Mouse (Mus musculus): ENCODE data around the gene Slc39a2.

Gene Slc39a2

DNA sequence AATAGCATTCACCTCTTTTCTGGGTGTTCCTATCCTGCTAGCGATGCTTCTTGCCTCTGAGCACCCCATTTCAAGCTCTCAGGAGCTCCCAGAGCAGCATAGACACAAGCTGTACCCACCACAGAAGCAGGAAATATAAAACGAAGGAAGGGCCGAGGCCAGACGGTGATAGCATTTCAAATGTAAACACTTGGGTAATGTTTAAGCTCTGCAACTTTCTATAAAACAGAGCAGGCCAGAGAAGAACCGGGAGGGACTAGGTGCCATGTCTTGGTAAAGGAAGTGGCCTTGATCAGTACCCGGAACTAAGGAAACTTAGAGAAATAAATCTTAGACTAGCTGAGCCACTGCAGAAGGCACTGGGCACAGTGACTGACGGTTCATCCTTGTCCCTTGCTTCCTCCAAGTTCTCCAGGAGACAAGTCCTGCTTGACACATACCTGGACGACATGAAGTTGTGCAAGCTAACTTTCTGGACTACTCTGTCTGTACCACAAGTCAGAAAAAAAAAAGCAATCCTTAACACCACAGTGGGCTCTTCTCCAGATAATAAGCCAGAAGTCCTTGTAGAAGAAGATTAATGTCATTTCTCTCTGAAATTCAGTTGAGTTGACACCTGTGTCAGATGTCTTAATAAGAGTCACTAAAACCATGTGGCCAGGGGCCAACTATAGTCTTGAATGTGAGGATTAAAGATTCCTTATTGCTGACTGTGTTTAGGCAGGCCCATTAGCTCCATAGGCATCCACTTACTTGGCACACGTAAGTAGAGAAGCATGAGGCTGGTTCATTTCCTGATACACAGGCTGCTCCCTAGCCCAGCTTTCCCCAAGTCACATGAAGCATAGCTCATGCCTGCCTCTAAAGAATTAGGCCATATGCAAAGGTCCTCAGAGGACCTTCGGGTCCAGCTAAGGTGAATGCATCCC is 39.7 kb downstream of the Slc39a2 start:
- DNase-seq: no peak

- no peak for DNase-seq
Measured at GRCm38 (mm10) chr14:51939005-51939404, 46.3 kb downstream of the Slc39a2 start.

- no peak for DNase-seq
Measured at GRCm38 (mm10) chr14:51940944-51941560, 48.4 kb downstream of the Slc39a2 start.

DNA sequence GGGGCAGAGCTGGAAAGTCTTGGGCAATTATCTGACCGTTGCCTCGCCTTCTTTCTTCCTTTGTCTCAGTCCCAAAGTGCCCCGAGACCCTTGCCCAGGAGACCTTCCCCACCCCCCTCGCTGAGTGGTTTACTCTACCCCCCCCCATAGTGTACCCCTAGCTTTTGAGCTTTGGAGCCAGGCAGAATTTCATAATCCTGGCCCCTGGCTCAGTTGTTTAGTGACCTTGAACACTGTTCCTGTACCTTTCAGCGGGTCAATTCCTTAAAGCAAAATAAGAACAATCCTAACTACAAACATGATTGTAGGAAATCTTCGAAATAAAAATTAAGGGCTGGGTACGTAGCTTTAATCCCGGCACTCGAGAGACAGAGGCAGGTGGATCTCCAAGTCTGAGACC is 48.9 kb downstream of the Slc39a2 start:
- DNase-seq: no peak

DNA sequence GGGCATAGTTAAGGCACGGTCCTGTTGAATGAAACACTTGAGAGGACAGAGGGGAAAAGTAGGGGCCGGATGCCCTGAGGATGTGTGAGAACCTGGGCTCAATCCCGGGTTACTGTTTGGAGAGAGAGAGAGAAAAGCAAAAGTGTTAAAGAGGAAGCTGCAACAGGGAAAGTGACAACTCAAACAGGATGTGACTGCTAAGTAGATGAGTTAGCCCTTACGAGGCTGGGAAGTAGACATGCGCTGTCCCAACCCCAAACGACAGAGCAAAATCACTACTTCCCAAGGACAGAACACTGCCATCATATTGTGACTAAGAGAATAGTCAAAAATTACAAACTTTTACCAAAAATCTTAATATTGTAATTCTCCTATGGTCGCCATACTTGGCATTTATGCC is 49.5 kb downstream of the Slc39a2 start:
- DNase-seq: no peak

GRCm38 (mm10) chr14:51943336-51943735 is 50.6 kb downstream of the Slc39a2 start:
- DNase-seq: no peak

Measured in cerebellum, adult 11 months (tissue).